Mouse (Mus musculus) T-cell, adult 66 days (primary cell): Measurements from ENCODE around the gene 2310057J18Rik. TPM values are rescaled to one million over a fixed set of nuclear protein-coding genes. Genes with fewer than 3 reads are reported as not detected.

Experiments
- total RNA-seq, 2 experiments: library from RNA; stranded (reverse); gene quantifications; 3 replicates in 1 of 2; 4 replicates in 1 of 2; pipeline ENCODE4 v1.2.4; 2023

2310057J18Rik gene
- not detected for total RNA-seq

DNA sequence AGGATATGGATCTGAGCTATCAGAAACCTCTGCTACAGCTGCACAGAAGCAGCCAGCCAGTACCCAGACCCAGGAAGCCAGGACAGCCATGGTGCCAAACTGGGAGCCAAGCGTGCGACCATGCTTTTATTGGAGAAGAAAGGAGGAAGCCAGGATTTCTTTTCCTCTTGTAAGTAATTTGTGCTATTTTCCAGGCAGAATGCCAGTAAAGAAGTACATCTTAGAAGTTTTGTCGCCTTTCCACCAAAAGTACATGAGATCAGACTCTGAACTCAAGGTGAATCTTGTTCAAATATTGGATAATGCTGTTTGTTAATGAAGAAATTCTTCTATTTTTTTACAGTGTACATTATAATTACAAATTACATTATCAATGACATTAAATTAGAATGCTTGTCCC, at the start of gene 2310057J18Rik:
Gene 2310057J18Rik, minus strand, starts transcription at position 101 of the 400 bp plus-strand sequence.

Other genes starting within 250 kb of the 2310057J18Rik start
- not detected for gene Soga3, start 157.5 kb upstream of the 2310057J18Rik start, total RNA-seq
- gene Gm49353, start 212.7 kb upstream of the 2310057J18Rik start, total RNA-seq, result not detected
- not detected for gene 9330159F19Rik, start 225.3 kb upstream of the 2310057J18Rik start, total RNA-seq